Mouse (Mus musculus): ENCODE data around the gene E130311K13Rik. TPM values are rescaled to one million over a fixed set of nuclear protein-coding genes. Genes with fewer than 3 reads are reported as not detected.

Gene E130311K13Rik
- polyA plus RNA-seq (2012; ENCODE audit: insufficient read depth, insufficient read length, low replicate concordance, missing spikeins) = not detected in 2 replicates

- peak; percentile 70 for TF ChIP-seq POLR2A (IDR thresholded peaks at IDR 0.05; ENCODE audit: insufficient read depth, low read depth, low read length)
- TF ChIP-seq CTCF (IDR thresholded peaks at IDR 0.05; ENCODE audit: insufficient read depth, low read depth, low read length) = peak; percentile 98
- 6% methylated on average over 48 of the region's 48 CpGs for WGBS
- no peaks in the 10 kb centered on the region for H3K4me1 ChIP-seq (ENCODE audit: control insufficient read depth, insufficient read depth, low read length)
- peak within 1 kb of the TSS; percentile 72 for H3K4me3 ChIP-seq (ENCODE audit: insufficient read depth, low read depth, low read length)
- peak within 1 kb of the TSS; percentile 71 for H3K27ac ChIP-seq (ENCODE audit: insufficient read depth, low read depth, low read length)
Observed at GRCm38 (mm10) chr3:63928878-63929859, at the start of gene E130311K13Rik. Gene E130311K13Rik (minus strand): TSS chr3:63929472.

- no peak overlapping the region for H3K27ac ChIP-seq (ENCODE audit: insufficient read depth, low read depth, low read length)
- WGBS = 79% methylated on average over 4 of the region's 4 CpGs
- H3K4me1 ChIP-seq (ENCODE audit: control insufficient read depth, insufficient read depth, low read length) = 0 out of 2 replicates have a peak, but pooled peaks cover 2% of the 10 kb centered on the region
- TF ChIP-seq POLR2A (IDR thresholded peaks at IDR 0.05; ENCODE audit: insufficient read depth, low read depth, low read length) = no peak
- TF ChIP-seq CTCF (IDR thresholded peaks at IDR 0.05; ENCODE audit: insufficient read depth, low read depth, low read length) = no peak
- H3K4me3 ChIP-seq (ENCODE audit: insufficient read depth, low read depth, low read length) = no peak overlapping the region
Observed at GRCm38 (mm10) chr3:63977895-63978294, 48.6 kb upstream of the E130311K13Rik start.

GRCm38 (mm10) chr3:63975955-63976908 is 47.0 kb upstream of the E130311K13Rik start, which contains the start of gene Gmps:
Gene Gmps (plus strand): TSS chr3:63976106.
- peak within 1 kb of the TSS; percentile 97 for H3K4me3 ChIP-seq (ENCODE audit: insufficient read depth, low read depth, low read length)
- 0 out of 2 replicates have a peak, but pooled peaks cover 2% of the 10 kb centered on the region for H3K4me1 ChIP-seq (ENCODE audit: control insufficient read depth, insufficient read depth, low read length)
- no peak; the same call in 1 of the 2 replicates for TF ChIP-seq CTCF (IDR thresholded peaks at IDR 0.05; ENCODE audit: insufficient read depth, low read depth, low read length)
- peak; percentile 66 for TF ChIP-seq POLR2A (IDR thresholded peaks at IDR 0.05; ENCODE audit: insufficient read depth, low read depth, low read length)
- WGBS = under 1% methylated on average over 67 of the region's 67 CpGs
- peak within 1 kb of the TSS; percentile 70; the same call in 1 of the 2 replicates for H3K27ac ChIP-seq (ENCODE audit: insufficient read depth, low read depth, low read length)

- 80% methylated on average over 2 of the region's 2 CpGs for WGBS
- H3K4me1 ChIP-seq (ENCODE audit: control insufficient read depth, insufficient read depth, low read length) = no peaks in the 10 kb centered on the region
- TF ChIP-seq CTCF (IDR thresholded peaks at IDR 0.05; ENCODE audit: insufficient read depth, low read depth, low read length) (no peak), POLR2A (IDR thresholded peaks at IDR 0.05; ENCODE audit: insufficient read depth, low read depth, low read length) (no peak)
- H3K4me3 ChIP-seq (ENCODE audit: insufficient read depth, low read depth, low read length) = no peak overlapping the region
- no peak overlapping the region for H3K27ac ChIP-seq (ENCODE audit: insufficient read depth, low read depth, low read length)
Observed at GRCm38 (mm10) chr3:63965929-63966328, 36.7 kb upstream of the E130311K13Rik start.

- Histone ChIP-seq H3K4me1 (ENCODE audit: control insufficient read depth, insufficient read depth, low read length) (no peaks in the 10 kb centered on the region), H3K4me3 (ENCODE audit: insufficient read depth, low read depth, low read length) (no peak overlapping the region), H3K27ac (ENCODE audit: insufficient read depth, low read depth, low read length) (no peak overlapping the region)
- 80% methylated on average over 6 of the region's 6 CpGs for WGBS
- TF ChIP-seq POLR2A (IDR thresholded peaks at IDR 0.05; ENCODE audit: insufficient read depth, low read depth, low read length) = no peak
- no peak for TF ChIP-seq CTCF (IDR thresholded peaks at IDR 0.05; ENCODE audit: insufficient read depth, low read depth, low read length)
Observed at GRCm38 (mm10) chr3:63964922-63965249, 35.6 kb upstream of the E130311K13Rik start.

- WGBS = under 1% methylated on average over 69 of the region's 69 CpGs
- TF ChIP-seq CTCF (IDR thresholded peaks at IDR 0.05; ENCODE audit: insufficient read depth, low read depth, low read length) (no peak), POLR2A (IDR thresholded peaks at IDR 0.05; ENCODE audit: insufficient read depth, low read depth, low read length) (peak; percentile 74; the same call in 1 of the 2 replicates)
- peak within 1 kb of the TSS; percentile 71 for H3K4me3 ChIP-seq (ENCODE audit: insufficient read depth, low read depth, low read length)
- H3K27ac ChIP-seq (ENCODE audit: insufficient read depth, low read depth, low read length) = peak within 1 kb of the TSS; percentile 65
- no peaks in the 10 kb centered on the region for H3K4me1 ChIP-seq (ENCODE audit: control insufficient read depth, insufficient read depth, low read length)
Observed at GRCm38 (mm10) chr3:63964100-63964921, 35.0 kb upstream of the E130311K13Rik start, which contains the start of gene Slc33a1. Gene Slc33a1 (minus strand): TSS chr3:63964768.

GRCm38 (mm10) chr3:63963421-63964099 is 34.3 kb upstream of the E130311K13Rik start:
- H3K4me3 ChIP-seq (ENCODE audit: insufficient read depth, low read depth, low read length) = peak overlapping the region; percentile 71
- 2% methylated on average over 25 of the region's 25 CpGs for WGBS
- peak overlapping the region; percentile 65 for H3K27ac ChIP-seq (ENCODE audit: insufficient read depth, low read depth, low read length)
- no peaks in the 10 kb centered on the region for H3K4me1 ChIP-seq (ENCODE audit: control insufficient read depth, insufficient read depth, low read length)
- no peak for TF ChIP-seq POLR2A (IDR thresholded peaks at IDR 0.05; ENCODE audit: insufficient read depth, low read depth, low read length)
- TF ChIP-seq CTCF (IDR thresholded peaks at IDR 0.05; ENCODE audit: insufficient read depth, low read depth, low read length) = no peak

Measured in olfactory bulb, adult 2 months (tissue).